Mouse (Mus musculus) embryonic fibroblast, embryonic 13.5 days (primary cell): Measurements from ENCODE around the gene G2e3. TPM values are rescaled to one million over a fixed set of nuclear protein-coding genes. Genes with fewer than 3 reads are reported as not detected.

Source experiments
- H3K27ac ChIP-seq: 2 replicates; pipeline ENCODE4 v1.5.1; 2012; ENCODE audit warnings: low read length, control low read depth, inconsistent platforms; ENCODE audit not compliant: insufficient read depth
- H3K4me1 ChIP-seq: 2 replicates; pipeline ENCODE4 v1.6.1; 2011; ENCODE audit warnings: low read length; ENCODE audit not compliant: control insufficient read depth, insufficient read depth
- H3K4me3 ChIP-seq: 2 replicates; pipeline ENCODE4 v1.5.1; 2011; ENCODE audit warnings: mild to moderate bottlenecking, control low read depth, low read length; ENCODE audit not compliant: insufficient read depth
- CTCF ChIP-seq: IDR thresholded peaks from 2 replicates; pipeline ENCODE4 v1.5.1; 2011; ENCODE audit warnings: mild to moderate bottlenecking, control low read depth, low read length, moderate library complexity, borderline replicate concordance; ENCODE audit not compliant: insufficient read depth
- POLR2A ChIP-seq: IDR thresholded peaks from 2 replicates; pipeline ENCODE4 v1.6.1; 2011; ENCODE audit warnings: low read depth, mild to moderate bottlenecking, control low read depth, low read length, moderate library complexity
- polyA plus RNA-seq: library from polyadenylated mRNA; stranded (reverse); fragments of >200 nt; gene quantifications from 2 replicates; pipeline ENCODE4 v1.2.4, GENCODE M21; 2011; ENCODE audit warnings: low read depth; ENCODE audit not compliant: missing spikeins, insufficient read length

Gene G2e3
- polyA plus RNA-seq, result 18.6 and 27.5 TPM in 2 replicates

GRCm38 (mm10) chr12:51347988-51348697 is at the start of gene G2e3:
TSS of gene G2e3 (plus strand) at chr12:51348061.
- TF ChIP-seq POLR2A, result peak; percentile 72
- no peak for TF ChIP-seq CTCF
- no peaks in the 10 kb centered on the region for H3K4me1 ChIP-seq
- H3K4me3 ChIP-seq, result peak within 1 kb of the TSS; percentile 80
- H3K27ac ChIP-seq, result peak within 1 kb of the TSS; percentile 81

GRCm38 (mm10) chr12:51323604-51324003 is 24.3 kb upstream of the G2e3 start:
- H3K4me1 ChIP-seq, result no peaks in the 10 kb centered on the region
- H3K4me3 ChIP-seq, result no peak overlapping the region
- no peak overlapping the region for H3K27ac ChIP-seq
- no peak for TF ChIP-seq CTCF
- TF ChIP-seq POLR2A, result no peak

- no peak for TF ChIP-seq CTCF
- no peak for TF ChIP-seq POLR2A
- H3K27ac ChIP-seq, result no peak overlapping the region
- H3K4me3 ChIP-seq, result no peak overlapping the region
- no peaks in the 10 kb centered on the region for H3K4me1 ChIP-seq
These were observed 21.0 kb upstream of the G2e3 start for GRCm38 (mm10) chr12:51326819-51327218.

- no peak overlapping the region for H3K27ac ChIP-seq
- H3K4me1 ChIP-seq, result no peaks in the 10 kb centered on the region
- no peak overlapping the region for H3K4me3 ChIP-seq
- TF ChIP-seq POLR2A (no peak), CTCF (no peak)
These were observed 10.8 kb upstream of the G2e3 start for GRCm38 (mm10) chr12:51337014-51337413.

GRCm38 (mm10) chr12:51346121-51346520 is 1.7 kb upstream of the G2e3 start:
- H3K27ac ChIP-seq, result no peak overlapping the region
- no peaks in the 10 kb centered on the region for H3K4me1 ChIP-seq
- H3K4me3 ChIP-seq, result no peak overlapping the region
- TF ChIP-seq POLR2A (no peak), CTCF (no peak)

GRCm38 (mm10) chr12:51348698-51348998 is 787 bp downstream of the G2e3 start:
- TF ChIP-seq POLR2A, result no peak
- no peak for TF ChIP-seq CTCF
- Histone ChIP-seq H3K4me3 (peak overlapping the region; percentile 80), H3K4me1 (no peaks in the 10 kb centered on the region), H3K27ac (0 out of 2 replicates have a peak overlapping the region, but pooled peaks have one; percentile 47)

GRCm38 (mm10) chr12:51355296-51355695 is 7.4 kb downstream of the G2e3 start:
- no peak for TF ChIP-seq CTCF
- no peak for TF ChIP-seq POLR2A
- no peak overlapping the region for H3K4me3 ChIP-seq

GRCm38 (mm10) chr12:51361294-51361693 is 13.4 kb downstream of the G2e3 start:
- no peaks in the 10 kb centered on the region for H3K4me1 ChIP-seq
- TF ChIP-seq CTCF (no peak), POLR2A (no peak)
- no peak overlapping the region for H3K27ac ChIP-seq
- H3K4me3 ChIP-seq, result no peak overlapping the region

More at GRCm38 (mm10) chr12:51355296-51355695, 7.4 kb downstream of the G2e3 start:
- no peaks in the 10 kb centered on the region for H3K4me1 ChIP-seq
- peak overlapping the region; percentile 28; the same call in 1 of the 2 replicates for H3K27ac ChIP-seq

- Histone ChIP-seq H3K27ac (no peak overlapping the region), H3K4me3 (no peak overlapping the region), H3K4me1 (no peaks in the 10 kb centered on the region)
- TF ChIP-seq CTCF (no peak), POLR2A (no peak)
These were observed 15.0 kb downstream of the G2e3 start for GRCm38 (mm10) chr12:51362898-51363297.

GRCm38 (mm10) chr12:51368504-51368903 is 20.6 kb downstream of the G2e3 start:
- TF ChIP-seq POLR2A, result no peak
- TF ChIP-seq CTCF, result no peak
- H3K4me3 ChIP-seq, result no peak overlapping the region
- no peak overlapping the region for H3K27ac ChIP-seq
- H3K4me1 ChIP-seq, result no peaks in the 10 kb centered on the region
